Comparison of ENCODE assay signal across 8 mouse cellular contexts in the genomic region with DNA sequence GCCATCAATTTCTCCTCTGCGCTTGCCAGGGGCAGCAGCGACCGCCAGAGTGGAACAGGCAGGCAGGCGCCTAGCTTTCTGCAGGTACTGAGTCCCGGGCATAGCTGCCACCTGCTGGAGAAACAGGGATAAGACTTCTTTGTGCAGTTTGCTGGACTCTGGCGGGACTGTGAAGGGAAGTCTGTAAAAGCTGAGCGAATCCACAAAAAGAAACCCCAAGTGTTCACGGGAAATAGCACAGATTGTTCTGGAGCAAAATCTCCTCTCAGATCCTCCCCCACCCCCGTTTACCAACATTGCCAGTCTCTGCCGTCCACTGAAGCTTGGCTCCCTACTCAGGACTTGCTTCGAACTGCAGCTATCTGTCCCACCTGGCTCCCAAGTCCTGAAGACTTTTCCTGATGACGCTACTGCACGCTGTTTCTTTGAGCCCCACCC. TPM values are rescaled to one million over a fixed set of nuclear protein-coding genes. Genes with fewer than 3 reads are reported as not detected.
DNase-seq lines count a peak whose midpoint lies in the region; ATAC-seq lines count a peak whose summit lies in the region.

No protein-coding gene starts in this region.

- H3K27me3 ChIP-seq in embryonic facial prominence, embryonic 12.5 days = no peaks in the 10 kb centered on the region

- no peaks in the 10 kb centered on the region for H3K36me3 ChIP-seq in embryonic facial prominence, embryonic 12.5 days

- H3K4me2 ChIP-seq in embryonic facial prominence, embryonic 12.5 days (replicated peaks) = peak overlapping the region; percentile 46

- DNase-seq in 416B (ENCODE audit: low read depth) (peak; percentile 80), liver (peak; percentile 64)
- DNase-seq in adrenal gland, postnatal 25 days = peak; percentile 65
- peak; percentile 78 for DNase-seq in heart, adult 8-10 months (ENCODE audit: low spot score)
- peak; percentile 37 to 68 for DNase-seq in kidney, adult 8-10 months
- peak; percentile 12 to 28 for DNase-seq in monocyte, adult 2 months (ENCODE audit: low read depth in 1 of 2, low spot score in 2 of 2)
- peak; percentile 23 to 67 for DNase-seq in spleen, postnatal 10 days (ENCODE audit: low spot score in 2 of 2)

- 4% methylated on average over 13 of the region's 13 CpGs for WGBS in embryonic facial prominence, embryonic 12.5 days

- peak; percentile 64; the same call in 1 of the 2 replicates for ATAC-seq in embryonic facial prominence, embryonic 12.5 days (ENCODE audit: insufficient number of reproducible peaks, insufficient read depth, low FRiP score, low TSS enrichment)

- H3K27ac ChIP-seq in embryonic facial prominence, embryonic 12.5 days = no peak overlapping the region

- H3K9ac ChIP-seq in embryonic facial prominence, embryonic 12.5 days = peak overlapping the region; percentile 28; the same call in 1 of the 2 replicates

- H3K4me1 ChIP-seq in embryonic facial prominence, embryonic 12.5 days = no peaks in the 10 kb centered on the region

- peak overlapping the region; percentile 23 for H3K4me3 ChIP-seq in embryonic facial prominence, embryonic 12.5 days

- H3K9me3 ChIP-seq in embryonic facial prominence, embryonic 12.5 days = no peaks in the 10 kb centered on the region

RNA-seq across cellular contexts. Expression of gene Celf6, which starts 7.2 kb away (rescaled TPM):
- 4.0 and 5.3 TPM in 2 replicates for total RNA-seq in adrenal gland, postnatal 25 days (2021)
- polyA plus RNA-seq in embryonic facial prominence, embryonic 12.5 days (2016; fragmentation: Nextera tagmentation; extraction: Ambion mirVana) = 1.0 and 1.8 TPM in 2 replicates
- total RNA-seq in heart, adult 8-10 months (2022) = not detected

RNA-seq across cellular contexts. Expression of gene Parp6, which starts 32.2 kb away (rescaled TPM):
- total RNA-seq in adrenal gland, postnatal 25 days (2021) = 29.7 and 35.8 TPM in 2 replicates
- 46.0 and 46.3 TPM in 2 replicates for polyA plus RNA-seq in embryonic facial prominence, embryonic 12.5 days (2016; fragmentation: Nextera tagmentation; extraction: Ambion mirVana)
- 10 to 100 TPM; 15.1 to 17.9 (median 15.8) TPM for total RNA-seq in heart, adult 8-10 months (2022)

RNA-seq across cellular contexts. Expression of gene Tmem202, which starts 45.2 kb away (rescaled TPM):
- 3.5 and 5.0 TPM in 2 replicates for total RNA-seq in adrenal gland, postnatal 25 days (2021)
- 0.20 TPM in 1 of 2 replicates, not detected in the other for polyA plus RNA-seq in embryonic facial prominence, embryonic 12.5 days (2016; fragmentation: Nextera tagmentation; extraction: Ambion mirVana)
- under 1 TPM; 0.40 to 0.91 (median 0.79) TPM for total RNA-seq in heart, adult 8-10 months (2022)

RNA-seq across cellular contexts. Expression of gene Hexa, which starts 45.5 kb away (rescaled TPM):
- total RNA-seq in adrenal gland, postnatal 25 days (2021) = 148 and 158 TPM in 2 replicates
- 60.3 and 64.1 TPM in 2 replicates for polyA plus RNA-seq in embryonic facial prominence, embryonic 12.5 days (2016; fragmentation: Nextera tagmentation; extraction: Ambion mirVana)
- 10 to 100 TPM; 45.0 to 50.7 (median 49.5) TPM for total RNA-seq in heart, adult 8-10 months (2022)

Comparison
In these comparisons a context has a peak if more than half of its experiments do, and no peak if none do; other contexts are left out.
1. DNase-seq: peak in every context shown above with its lines; median percentile 80 in 416B; 78 in heart, adult 8-10 months; 65 in adrenal gland, postnatal 25 days; 64 in liver; 52 in kidney, adult 8-10 months; 45 in spleen, postnatal 10 days; 20 in monocyte, adult 2 months.